Mouse (Mus musculus): ENCODE measurements at regions not wholly inside any gene's neighbourhood (a gene's known extent, or its start where the extent isn't known, plus 50 kb on each side); places are given as distances from the start of the nearest gene placed in this dataset.

DNA sequence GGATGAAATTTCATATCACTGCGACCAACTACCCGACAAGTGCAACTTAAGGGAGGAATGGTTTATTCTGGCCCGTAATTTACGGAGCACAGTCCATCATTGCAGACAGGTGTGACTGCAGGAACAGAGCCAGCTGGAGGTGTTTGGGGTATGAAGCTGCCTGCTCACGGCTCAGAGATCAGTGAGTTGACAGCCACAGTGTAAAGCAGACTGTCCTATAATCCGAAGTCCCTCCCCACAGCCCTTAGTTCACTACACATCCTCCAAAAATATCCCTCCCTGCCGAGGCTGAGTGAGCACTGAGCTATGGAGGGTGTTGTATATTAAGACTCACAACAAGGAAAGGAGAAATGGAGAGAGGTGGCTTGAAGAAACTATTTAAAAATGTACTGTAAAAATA lies 88.0 kb upstream of the Ednrb start:
- DNase-seq (ENCODE audit: low spot score in 2 of 2): no peak

DNA sequence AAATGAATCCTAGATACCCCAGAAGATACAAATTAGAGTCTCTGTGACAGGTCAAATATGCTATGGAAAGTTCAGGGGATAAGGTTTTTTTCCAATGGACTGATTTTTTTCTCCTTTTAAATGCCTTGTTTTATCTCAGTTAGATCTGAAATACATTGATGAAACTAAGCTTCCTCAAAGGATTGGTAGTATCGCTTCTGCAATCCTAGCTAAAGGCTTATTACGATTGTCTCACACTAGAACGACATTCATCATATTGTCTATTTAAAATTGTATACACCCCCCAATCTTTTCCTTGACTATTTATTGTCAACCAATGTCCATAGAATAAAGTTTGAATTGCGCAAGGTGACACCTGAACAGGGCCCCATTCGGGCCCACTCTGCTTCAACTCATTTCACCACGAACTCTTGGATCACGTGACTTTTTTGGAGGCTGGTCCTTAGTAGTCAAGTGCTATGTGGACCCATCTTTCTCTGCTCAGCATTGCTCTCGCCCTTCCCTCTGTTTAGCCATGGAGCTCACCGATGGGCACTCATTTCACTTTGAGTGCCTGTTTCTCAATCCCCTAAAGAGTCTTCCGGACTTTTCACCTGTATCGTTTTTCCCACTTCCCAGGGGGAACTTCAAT lies 85.6 kb upstream of the Ednrb start:
- no peak for DNase-seq (ENCODE audit: low spot score in 2 of 2)

DNA sequence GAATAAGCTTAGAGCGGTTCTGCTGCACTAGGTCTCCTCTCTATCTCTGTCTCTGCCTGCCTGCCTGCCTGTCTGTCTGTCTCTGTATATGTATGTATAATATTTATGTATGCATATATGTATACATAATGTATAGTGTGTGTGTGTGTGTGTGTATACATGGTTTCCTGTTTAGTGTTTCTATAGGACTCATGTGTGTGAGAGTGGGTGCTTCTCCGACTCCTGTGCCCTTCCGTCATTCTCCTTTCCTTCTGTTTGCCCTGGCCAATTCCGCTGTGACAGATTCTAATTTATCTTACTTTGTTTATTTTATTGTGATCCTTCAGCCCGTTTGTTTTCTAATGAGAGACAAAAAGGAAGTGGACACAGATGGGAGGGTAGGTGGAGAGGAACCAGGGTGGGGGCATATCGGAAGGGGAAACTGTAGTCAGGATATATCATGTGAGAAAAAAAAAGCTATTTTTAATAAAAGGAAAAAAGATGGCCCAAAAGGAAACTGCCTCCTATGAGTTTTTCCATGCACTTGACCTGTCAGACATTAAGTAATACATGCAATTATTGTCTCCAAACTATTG lies 85.0 kb upstream of the Ednrb start:
- DNase-seq (ENCODE audit: low spot score in 2 of 2): no peak

DNA sequence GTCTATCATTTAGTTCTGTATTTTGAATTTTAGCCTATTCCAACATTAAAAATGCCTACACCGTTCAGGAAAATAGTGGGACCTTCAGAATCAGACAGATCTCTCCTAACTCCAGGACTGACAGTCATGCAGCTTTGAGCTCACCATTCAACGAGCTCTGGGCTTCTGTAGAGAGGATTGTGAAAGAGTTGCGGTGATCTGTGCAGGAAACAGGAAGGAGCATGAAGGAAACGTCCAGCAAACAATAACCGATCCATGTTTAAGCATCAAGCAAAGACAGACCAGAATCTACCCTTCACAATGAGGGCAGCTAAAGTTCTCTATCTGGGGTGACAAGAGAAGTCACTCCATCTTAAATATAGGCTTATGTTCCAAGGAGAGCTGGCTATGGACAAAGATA lies 76.0 kb upstream of the Ednrb start:
- DNase-seq (ENCODE audit: low spot score in 2 of 2): no peak

DNA sequence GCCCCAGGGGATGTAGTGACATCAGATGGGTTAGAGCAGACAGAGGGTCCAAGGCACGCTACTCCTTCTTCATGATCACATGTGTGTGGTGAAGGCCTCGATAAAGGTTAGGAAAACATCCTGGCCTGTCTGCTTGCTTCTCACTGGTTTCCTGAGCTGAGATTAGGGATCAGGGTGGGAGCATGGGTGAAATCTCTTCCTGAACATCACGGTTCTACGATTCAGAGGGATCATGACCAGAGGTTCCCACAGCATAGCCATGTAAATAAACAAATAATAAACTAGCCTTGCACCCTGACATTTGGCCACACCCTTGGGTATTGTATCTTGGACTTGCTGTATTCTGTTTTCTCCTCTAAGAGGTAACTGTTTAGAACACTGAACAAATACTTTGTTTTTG lies 75.2 kb upstream of the Ednrb start:
- DNase-seq (ENCODE audit: low spot score in 2 of 2): no peak

DNA sequence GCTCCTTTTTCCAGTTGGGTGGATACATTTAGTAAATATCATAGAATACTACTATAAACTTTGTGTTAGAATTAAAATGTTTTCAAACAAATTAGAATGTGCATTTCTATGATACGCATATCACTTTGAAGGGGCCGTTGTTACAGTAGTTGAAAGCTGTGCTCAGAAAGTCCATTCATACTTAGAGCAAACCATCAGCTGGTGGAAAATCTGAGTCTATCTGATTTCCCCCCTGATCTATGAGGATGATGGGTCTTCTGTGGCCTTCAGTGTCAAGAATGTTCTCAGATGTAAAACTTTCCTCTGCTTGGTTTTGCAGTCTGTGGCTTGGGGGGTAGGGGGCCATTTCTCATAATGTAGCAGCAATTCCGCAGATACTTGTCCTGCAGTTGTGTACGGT lies 69.3 kb upstream of the Ednrb start:
- DNase-seq (ENCODE audit: low spot score in 2 of 2): no peak

DNA sequence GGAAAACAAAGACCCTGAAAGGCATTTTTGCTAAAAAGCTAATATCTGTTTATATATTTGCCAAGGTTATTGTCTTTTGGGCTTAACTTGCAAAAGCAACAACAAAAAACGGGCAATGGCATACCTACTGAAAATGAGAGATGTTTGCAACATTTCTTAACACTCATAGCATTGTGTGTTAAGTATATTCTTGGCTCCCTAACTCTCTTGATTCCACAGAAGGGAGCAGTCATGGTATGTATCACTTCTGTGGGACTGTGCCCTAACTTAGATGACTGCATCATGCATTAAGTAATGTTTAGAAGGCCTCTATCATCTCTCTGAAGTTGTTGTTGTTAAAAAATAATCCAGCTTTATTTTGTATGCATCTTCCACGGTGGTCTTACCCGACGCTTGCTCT lies 67.5 kb upstream of the Ednrb start:
- DNase-seq (ENCODE audit: low spot score in 2 of 2): no peak

DNA sequence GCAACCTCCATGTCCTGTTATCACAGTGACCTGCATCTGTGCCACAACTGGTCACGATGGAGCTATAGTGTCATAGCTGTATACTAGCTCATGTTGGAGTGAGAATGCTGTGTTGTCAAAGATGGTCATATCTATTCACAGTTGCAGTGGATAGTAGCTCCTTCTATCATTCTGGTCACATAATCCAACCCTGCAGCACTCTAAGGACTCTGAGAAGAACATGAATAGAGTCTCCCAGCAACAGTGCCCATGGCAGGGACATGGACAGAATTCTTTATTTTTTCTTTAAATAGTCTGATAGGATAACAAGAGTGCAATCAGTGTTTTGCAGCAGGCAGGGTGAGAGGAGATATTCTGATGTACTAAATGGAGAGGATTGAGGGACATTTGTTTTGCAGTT lies 67.1 kb upstream of the Ednrb start:
- no peak for DNase-seq (ENCODE audit: low spot score in 2 of 2)

DNA sequence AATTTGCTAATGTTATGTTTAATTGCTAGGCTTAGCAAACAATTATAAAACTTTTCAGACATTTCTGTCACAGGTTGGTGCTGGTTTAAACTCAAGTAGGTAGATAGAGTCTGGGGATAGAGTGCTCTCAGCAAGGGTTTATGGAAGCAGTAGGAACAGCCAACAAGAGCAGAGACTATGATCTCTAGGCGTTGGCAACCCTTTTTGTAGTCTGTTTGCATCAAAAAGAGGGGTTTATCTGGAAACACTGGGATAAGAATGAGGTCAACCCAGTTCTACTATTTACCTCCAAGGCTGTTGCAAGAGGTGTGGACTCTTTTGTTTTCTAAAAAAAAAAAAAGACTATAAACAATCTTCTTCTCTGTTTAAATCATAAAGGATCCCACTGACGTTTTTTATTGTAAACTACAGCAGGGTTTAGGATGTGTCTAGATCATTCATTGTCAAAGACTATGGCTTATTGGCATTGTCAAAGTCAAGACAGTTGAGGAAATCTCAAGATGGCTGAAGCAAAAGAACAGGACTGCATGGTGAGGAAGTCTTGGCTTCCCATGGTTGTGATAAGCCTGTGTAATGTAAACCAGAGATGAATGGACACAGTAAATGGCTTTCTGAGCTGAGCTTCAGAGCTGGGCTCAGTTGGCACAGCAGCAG lies 62.3 kb upstream of the Ednrb start:
- DNase-seq (ENCODE audit: low spot score in 2 of 2): no peak

DNA sequence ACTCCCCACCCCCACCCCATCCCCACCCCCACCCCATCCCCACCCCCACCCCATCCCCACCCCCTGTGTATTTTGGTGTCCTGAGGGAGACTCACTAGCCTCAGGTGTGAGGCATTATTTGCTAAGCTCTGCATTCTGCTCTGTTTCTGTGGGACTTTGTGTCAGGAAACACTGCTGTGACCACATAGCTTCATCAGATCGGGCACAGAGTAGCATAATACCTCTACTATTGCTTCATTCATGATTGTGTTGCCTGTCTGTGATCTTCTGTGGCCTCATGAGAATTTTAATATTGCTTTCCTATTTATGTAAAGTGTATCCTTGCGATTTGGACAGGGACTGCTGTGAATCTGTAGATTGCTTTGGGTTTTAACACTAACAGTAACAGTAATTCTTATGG lies 56.6 kb upstream of the Ednrb start:
- DNase-seq (ENCODE audit: low spot score in 2 of 2): no peak

DNA sequence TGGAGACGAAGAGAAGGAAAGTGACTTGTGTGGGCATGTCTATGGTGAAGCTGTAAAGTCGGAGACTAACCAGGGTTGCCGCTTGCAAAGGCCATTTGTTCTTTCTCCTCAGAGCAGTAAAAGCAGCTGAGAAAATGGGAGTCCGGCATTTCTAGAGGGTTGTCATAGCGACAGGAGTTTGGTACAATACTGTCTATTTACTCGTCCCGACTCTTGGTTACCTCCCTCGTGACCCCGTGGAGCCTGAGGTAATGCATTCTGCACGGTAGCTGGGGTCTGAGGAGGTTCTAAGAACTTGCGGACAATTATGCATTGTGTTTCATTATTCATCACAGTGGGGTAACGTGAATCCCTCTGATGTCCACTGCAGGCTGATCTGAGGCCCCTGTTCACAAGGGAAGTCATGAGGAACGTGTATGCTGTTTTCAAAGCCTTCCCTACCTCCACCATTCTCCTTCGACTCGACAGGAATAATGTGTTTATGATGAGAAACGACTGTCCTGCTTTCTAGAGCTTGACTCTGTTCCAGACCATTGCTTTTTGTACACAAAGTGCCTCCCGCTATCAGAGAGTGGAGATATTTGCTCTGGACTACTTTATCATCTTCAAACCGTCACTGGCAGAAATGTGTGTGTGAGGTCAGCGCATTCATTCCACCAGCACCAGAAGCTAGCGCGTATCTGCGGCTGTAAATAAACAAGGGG lies 55.1 kb upstream of the Ednrb start:
- DNase-seq (ENCODE audit: low spot score in 2 of 2): peak; percentile 12

DNA sequence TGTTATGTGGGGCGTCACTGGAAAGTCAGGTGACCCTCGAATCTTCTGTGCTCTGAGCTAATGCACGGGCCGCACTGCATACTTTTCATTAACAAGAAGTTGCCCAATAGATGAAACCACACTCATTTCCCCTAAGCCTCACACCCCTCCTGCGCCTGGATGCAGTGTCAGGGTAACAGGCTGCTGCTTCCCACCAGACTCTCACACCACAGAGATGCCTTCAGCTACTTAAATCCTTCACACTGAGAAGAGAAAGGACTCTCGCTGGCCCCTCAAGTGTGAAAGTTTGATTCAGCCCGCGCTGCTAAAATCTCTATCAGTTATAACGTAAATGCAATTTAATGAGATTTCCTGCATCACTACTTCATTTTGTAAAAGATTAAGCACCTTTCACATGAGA lies 54.5 kb upstream of the Ednrb start:
- DNase-seq (ENCODE audit: low spot score in 2 of 2): no peak

DNA sequence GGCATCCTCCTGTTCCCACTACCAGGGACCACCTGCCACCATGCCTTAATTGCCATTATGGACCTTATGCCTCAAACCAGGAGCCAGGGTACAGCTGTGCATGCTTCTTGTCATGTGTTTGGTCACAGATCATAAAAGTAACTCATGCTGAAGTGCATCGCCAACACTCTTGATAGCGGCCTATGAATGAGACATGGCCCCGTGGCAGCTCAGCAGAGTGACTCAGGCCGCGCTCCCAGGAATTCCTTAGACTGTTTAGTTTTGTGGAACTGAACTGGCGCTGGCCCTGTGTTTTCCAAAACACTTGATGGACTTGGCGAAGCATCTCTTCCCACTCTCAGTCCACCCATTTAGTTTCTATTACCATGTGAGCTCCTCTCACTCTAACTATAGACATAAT lies 51.1 kb upstream of the Ednrb start:
- DNase-seq (ENCODE audit: low spot score in 2 of 2): no peak
